Mouse (Mus musculus) bone marrow macrophage, adult 2 months (primary cell): ENCODE results near the gene Olfr288.

Source experiments
- CTCF ChIP-seq: IDR thresholded peaks from 2 replicates; pipeline ENCODE4 v1.5.1; 2012; ENCODE audit warnings: low read depth, mild to moderate bottlenecking, low read length, moderate library complexity
- POLR2A ChIP-seq: IDR thresholded peaks from 2 replicates; pipeline ENCODE4 v1.6.1; 2012; ENCODE audit warnings: mild to moderate bottlenecking, low read depth, low read length, borderline replicate concordance

GRCm38 (mm10) chr15:98213336-98213870 lies 18.1 kb upstream of the Olfr288 start:
- TF ChIP-seq POLR2A (no peak), CTCF (no peak)
